Mouse (Mus musculus) limb, embryonic 11.5 days (tissue): ENCODE data around the gene Snx27. TPM values are rescaled to one million over a fixed set of nuclear protein-coding genes. Genes with fewer than 3 reads are reported as not detected.

Experiments used
- ATAC-seq: fragments of 200-750 bp; cut with Nextera tagmentation; 2 replicates; pipeline ENCODE4 v1.8.0; 2017; ENCODE audit warnings: low read depth; ENCODE audit not compliant: insufficient number of reproducible peaks, low FRiP score, low TSS enrichment
- DNase-seq: peaks from one replicate; pipeline ENCODE4 v3.0.0-alpha.2; 2015; ENCODE audit warnings: low spot score
- H3K27ac ChIP-seq: fragments of 300-500 bp; sonication (generic); replicated peaks from 2 replicates; pipeline ENCODE4 v1.5.1; 2014; ENCODE audit warnings: low read depth, mild to moderate bottlenecking, low read length
- H3K27me3 ChIP-seq: fragments of 300-500 bp; sonication (generic); 2 replicates; pipeline ENCODE4 v1.6.1; 2014; ENCODE audit warnings: mild to moderate bottlenecking, low read length, mixed read lengths; ENCODE audit not compliant: control insufficient read depth, insufficient read depth
- H3K36me3 ChIP-seq: fragments of 300-500 bp; sonication (generic); 2 replicates; pipeline ENCODE4 v1.6.1; 2014; ENCODE audit warnings: mild to moderate bottlenecking, low read length, moderate library complexity, mixed read lengths; ENCODE audit not compliant: control insufficient read depth, insufficient read depth
- H3K4me1 ChIP-seq: fragments of 300-500 bp; sonication (generic); 2 replicates; pipeline ENCODE4 v1.6.1; 2014; ENCODE audit warnings: low read length, mixed read lengths; ENCODE audit not compliant: control insufficient read depth, insufficient read depth
- H3K4me2 ChIP-seq: fragments of 300-500 bp; sonication (generic); 2 replicates; pipeline ENCODE4 v1.6.1; 2014; ENCODE audit warnings: low read depth, mild to moderate bottlenecking, moderate library complexity; ENCODE audit not compliant: severe bottlenecking
- H3K4me3 ChIP-seq: fragments of 300-500 bp; sonication (generic); 2 replicates; pipeline ENCODE4 v1.5.1; 2014; ENCODE audit warnings: low read depth, low read length
- H3K9ac ChIP-seq: fragments of 300-500 bp; sonication (generic); 2 replicates; pipeline ENCODE4 v1.6.1; 2014; ENCODE audit warnings: mild to moderate bottlenecking, low read length
- H3K9me3 ChIP-seq: fragments of 300-500 bp; sonication (generic); 2 replicates; pipeline ENCODE4 v1.6.1; 2016; ENCODE audit warnings: low read length; ENCODE audit not compliant: control insufficient read depth
- WGBS: fragments of 180-500 bp; shearing (Covaris S2); extraction: QIAGEN DNeasy Blood & Tissue Kit; methylation state at CpG from one replicate; pipeline ENCODE4 v1.1.7; 2014; 5-methylcytosine and 5-hydroxymethylcytosine counted together
- polyA plus RNA-seq: library from polyadenylated mRNA; unstranded; fragments of >200 nt; fragmentation: Nextera tagmentation; extraction: Ambion mirVana; gene quantifications from 2 replicates; pipeline ENCODE4 v1.2.1, GENCODE M21; 2014

Gene Snx27
- polyA plus RNA-seq, result 35.1 and 35.9 TPM in 2 replicates

GRCm38 (mm10) chr3:94582456-94582891 is at the start of gene Snx27:
Gene Snx27, minus strand, starts transcription at chr3:94582716.
- H3K4me2 ChIP-seq, result peak within 1 kb of the TSS; percentile 81
- no peaks in the 10 kb centered on the region for H3K36me3 ChIP-seq
- H3K4me3 ChIP-seq, result peak within 1 kb of the TSS; percentile 88
- no peaks in the 10 kb centered on the region for H3K4me1 ChIP-seq
- peak within 1 kb of the TSS; percentile 92 for H3K9ac ChIP-seq
- H3K9me3 ChIP-seq, result no peaks in the 10 kb centered on the region
- ATAC-seq (peak; percentile 97), DNase-seq (peak; percentile 96)
- H3K27me3 ChIP-seq, result no peaks in the 10 kb centered on the region
- peak within 1 kb of the TSS; percentile 47; the same call in 1 of the 2 replicates for H3K27ac ChIP-seq
- under 1% methylated on average over 42 of the region's 42 CpGs for WGBS

- no peak overlapping the region for H3K4me3 ChIP-seq
- ATAC-seq (no peak), DNase-seq (no peak)
- no peaks in the 10 kb centered on the region for H3K9me3 ChIP-seq
- no peak overlapping the region for H3K9ac ChIP-seq
- H3K27me3 ChIP-seq, result no peaks in the 10 kb centered on the region
- H3K36me3 ChIP-seq, result no peaks in the 10 kb centered on the region
- no peak overlapping the region for H3K27ac ChIP-seq
- H3K4me1 ChIP-seq, result no peaks in the 10 kb centered on the region
- WGBS, result 73% methylated on average over 3 of the region's 3 CpGs
- no peak overlapping the region for H3K4me2 ChIP-seq
These were observed 47.4 kb upstream of the Snx27 start for GRCm38 (mm10) chr3:94629876-94630275.

GRCm38 (mm10) chr3:94628712-94629111 is 46.2 kb upstream of the Snx27 start:
- Histone ChIP-seq H3K9ac (no peak overlapping the region), H3K36me3 (no peaks in the 10 kb centered on the region), H3K4me2 (no peak overlapping the region), H3K4me3 (no peak overlapping the region), H3K27ac (no peak overlapping the region), H3K27me3 (no peaks in the 10 kb centered on the region), H3K4me1 (no peaks in the 10 kb centered on the region), H3K9me3 (no peaks in the 10 kb centered on the region)
- no peak for DNase-seq
- ATAC-seq, result no peak
- 87% methylated on average over 5 of the region's 5 CpGs for WGBS

GRCm38 (mm10) chr3:94624281-94624680 is 41.8 kb upstream of the Snx27 start:
- Histone ChIP-seq H3K27ac (no peak overlapping the region), H3K9me3 (no peaks in the 10 kb centered on the region), H3K4me3 (no peak overlapping the region), H3K4me1 (no peaks in the 10 kb centered on the region), H3K27me3 (no peaks in the 10 kb centered on the region), H3K4me2 (no peak overlapping the region), H3K9ac (no peak overlapping the region), H3K36me3 (no peaks in the 10 kb centered on the region)
- 93% methylated on average over 4 of the region's 4 CpGs for WGBS
- ATAC-seq (no peak), DNase-seq (no peak)

- no peaks in the 10 kb centered on the region for H3K27me3 ChIP-seq
- H3K36me3 ChIP-seq, result no peaks in the 10 kb centered on the region
- DNase-seq, result no peak
- H3K9me3 ChIP-seq, result no peaks in the 10 kb centered on the region
- H3K9ac ChIP-seq, result no peak overlapping the region
- H3K4me2 ChIP-seq, result no peak overlapping the region
- no peak for ATAC-seq
- no peak overlapping the region for H3K4me3 ChIP-seq
- no peak overlapping the region for H3K27ac ChIP-seq
- no peaks in the 10 kb centered on the region for H3K4me1 ChIP-seq
- 91% methylated on average over 10 of the region's 10 CpGs for WGBS
These were observed 40.0 kb upstream of the Snx27 start for GRCm38 (mm10) chr3:94622550-94622949.

- ATAC-seq (no peak), DNase-seq (no peak)
- no peaks in the 10 kb centered on the region for H3K4me1 ChIP-seq
- no peak overlapping the region for H3K9ac ChIP-seq
- H3K4me2 ChIP-seq, result no peak overlapping the region
- H3K4me3 ChIP-seq, result no peak overlapping the region
- WGBS, result 87% methylated on average over 11 of the region's 11 CpGs
- no peaks in the 10 kb centered on the region for H3K9me3 ChIP-seq
- H3K27ac ChIP-seq, result no peak overlapping the region
- H3K36me3 ChIP-seq, result no peaks in the 10 kb centered on the region
- H3K27me3 ChIP-seq, result no peaks in the 10 kb centered on the region
These were observed 39.4 kb upstream of the Snx27 start for GRCm38 (mm10) chr3:94621740-94622507.

GRCm38 (mm10) chr3:94616717-94617116 is 34.2 kb upstream of the Snx27 start:
- H3K9me3 ChIP-seq, result no peaks in the 10 kb centered on the region
- H3K36me3 ChIP-seq, result no peaks in the 10 kb centered on the region; the same call in 1 of the 2 replicates
- H3K4me1 ChIP-seq, result no peaks in the 10 kb centered on the region
- 81% methylated on average over 4 of the region's 4 CpGs for WGBS
- ATAC-seq (no peak), DNase-seq (peak; percentile 36)
- no peak overlapping the region for H3K4me3 ChIP-seq
- no peaks in the 10 kb centered on the region for H3K27me3 ChIP-seq
- no peak overlapping the region for H3K4me2 ChIP-seq
- no peak overlapping the region for H3K9ac ChIP-seq
- H3K27ac ChIP-seq, result no peak overlapping the region

- no peak overlapping the region for H3K9ac ChIP-seq
- no peaks in the 10 kb centered on the region; the same call in 1 of the 2 replicates for H3K36me3 ChIP-seq
- no peak for DNase-seq
- no peak overlapping the region for H3K4me3 ChIP-seq
- no peak overlapping the region for H3K27ac ChIP-seq
- 81% methylated on average over 7 of the region's 7 CpGs for WGBS
- no peaks in the 10 kb centered on the region for H3K9me3 ChIP-seq
- H3K27me3 ChIP-seq, result no peaks in the 10 kb centered on the region
- no peaks in the 10 kb centered on the region for H3K4me1 ChIP-seq
- ATAC-seq, result no peak
- H3K4me2 ChIP-seq, result no peak overlapping the region
These were observed 30.9 kb upstream of the Snx27 start for GRCm38 (mm10) chr3:94613258-94613878.
